Mouse (Mus musculus) urinary bladder, postnatal 0 days (tissue): ENCODE measurements around the gene Gm9958. TPM values are rescaled to one million over a fixed set of nuclear protein-coding genes. Genes with fewer than 3 reads are reported as not detected.

Source experiments
- polyA plus RNA-seq: library from polyadenylated mRNA; unstranded; fragments of >200 nt; fragmentation: Nextera tagmentation; extraction: Ambion mirVana; gene quantifications from 2 replicates; pipeline ENCODE4 v1.2.1, GENCODE M21; 2015

The Gm9958 gene
- polyA plus RNA-seq: 2.3 and 3.8 TPM in 2 replicates

GRCm38 (mm10) chr5:90367067-90367303, at the start of gene Gm9958:
Gene Gm9958 (plus strand): TSS chr5:90367204.

GRCm38 (mm10) chr5:90366121-90367066, 610 bp upstream of the Gm9958 start, which contains the start of gene Ankrd17:
Gene Ankrd17 (minus strand): TSS chr5:90366577.

Other genes with a start within 250 kb of the Gm9958 start
- 24.2 and 24.9 TPM in 2 replicates for gene Cox18, start 143.2 kb upstream of the Gm9958 start, polyA plus RNA-seq
- 11.5 and 13.7 TPM in 2 replicates for gene Ankrd17, start 627 bp upstream of the Gm9958 start, polyA plus RNA-seq
- 4.2 and 17.9 TPM in 2 replicates for gene Alb, start 93.7 kb downstream of the Gm9958 start, polyA plus RNA-seq
- 2.2 and 11.1 TPM in 2 replicates for gene Afp, start 123.5 kb downstream of the Gm9958 start, polyA plus RNA-seq
- gene Afm, start 151.7 kb downstream of the Gm9958 start, polyA plus RNA-seq: not detected in 2 replicates
- not detected in 2 replicates for gene 5830473C10Rik, start 193.9 kb downstream of the Gm9958 start, polyA plus RNA-seq